Mouse (Mus musculus): ENCODE results near the gene Gm44511.

GRCm38 (mm10) chr6:128847401-128847800 is 21.3 kb upstream of the Gm44511 start:
- TF ChIP-seq MAX (IDR thresholded peaks at IDR 0.05; ENCODE audit: low read depth) (no peak), POLR2A (IDR thresholded peaks at IDR 0.05; ENCODE audit: insufficient read length, low read depth) (no peak), TCF3 (IDR thresholded peaks at IDR 0.05; ENCODE audit: insufficient read length, low read depth) (no peak), E2F4 (IDR thresholded peaks at IDR 0.05; ENCODE audit: insufficient read depth) (no peak)
